Mouse (Mus musculus) G1E (cell line): ENCODE results near the gene Hsf4.

Source experiments
- CTCF ChIP-seq: IDR thresholded peaks from 2 replicates; pipeline ENCODE4 v1.5.1; 2012; ENCODE audit warnings: low read depth, low read length, inconsistent platforms, mixed read lengths
- POLR2AphosphoS5 ChIP-seq: IDR thresholded peaks from 2 replicates; pipeline ENCODE4 v1.6.1; 2012; ENCODE audit warnings: low read depth, low read length, inconsistent platforms; ENCODE audit not compliant: insufficient replicate concordance

GRCm38 (mm10) chr8:105281821-105282220 is 12.2 kb downstream of the Hsf4 start:
- TF ChIP-seq CTCF, result no peak
- no peak for TF ChIP-seq POLR2AphosphoS5
